Mouse (Mus musculus) gastrocnemius, adult 8-10 months (tissue): ENCODE data around the gene Cmtm8. TPM values are rescaled to one million over a fixed set of nuclear protein-coding genes. Genes with fewer than 3 reads are reported as not detected.
A peak's percentile ranks its signal among the peaks of the same experiment; 100 is the strongest.

Experiments
- DNase-seq, 2 experiments: peaks; one replicate each; pipeline ENCODE4 v3.0.0; 2022; ENCODE audit warnings: low spot score in 2 of 2
- total RNA-seq, 4 experiments: library from RNA; stranded (reverse); gene quantifications; 2 replicates each; pipeline ENCODE4 v1.2.4; 2022

Gene Cmtm8
- total RNA-seq, 4 experiments from 2014 or later, result 1.2 to 1.6 (median 1.4) TPM

GRCm38 (mm10) chr9:114758801-114759200 lies 85.2 kb downstream of the Cmtm8 start:
- no peak for DNase-seq

GRCm38 (mm10) chr9:114758272-114758671 lies 85.7 kb downstream of the Cmtm8 start:
- DNase-seq, result no peak

GRCm38 (mm10) chr9:114752863-114753484 lies 91.0 kb downstream of the Cmtm8 start:
- DNase-seq, result peak; percentile 84 to 86

- DNase-seq, result no peak
Observed at GRCm38 (mm10) chr9:114752311-114752710, 91.6 kb downstream of the Cmtm8 start.

GRCm38 (mm10) chr9:114751582-114751981 lies 92.4 kb downstream of the Cmtm8 start:
- DNase-seq, result no peak

- DNase-seq, result no peak
Observed at GRCm38 (mm10) chr9:114747466-114747865, 96.5 kb downstream of the Cmtm8 start.

- DNase-seq, result no peak
Observed at GRCm38 (mm10) chr9:114747012-114747411, 96.9 kb downstream of the Cmtm8 start.

GRCm38 (mm10) chr9:114745654-114746053 lies 98.3 kb downstream of the Cmtm8 start:
- no peak for DNase-seq

GRCm38 (mm10) chr9:114745163-114745562 lies 98.8 kb downstream of the Cmtm8 start:
- DNase-seq, result no peak

- no peak for DNase-seq
Observed at GRCm38 (mm10) chr9:114742731-114743130, 101.2 kb downstream of the Cmtm8 start.

- DNase-seq, result no peak
Observed at GRCm38 (mm10) chr9:114740336-114740735, 103.6 kb downstream of the Cmtm8 start.

Other genes with a start within 250 kb of the Cmtm8 start
- gene Cnot10, start 204.0 kb downstream of the Cmtm8 start, total RNA-seq, result 10 to 100 TPM; 13.6 to 18.4 (median 15.9) TPM
- gene Dync1li1, start 155.4 kb downstream of the Cmtm8 start, total RNA-seq, result 10 to 100 TPM; 33.7 to 37.2 (median 35.5) TPM
- 1 to 10 TPM; 4.1 to 5.2 (median 4.5) TPM for gene Cmtm6, start 113.0 kb downstream of the Cmtm8 start, total RNA-seq
- gene Cmtm7, start 62.3 kb downstream of the Cmtm8 start, total RNA-seq, result 1 to 10 TPM; 4.6 to 6.3 (median 5.3) TPM
- 10 to 100 TPM; 19.0 to 21.7 (median 20.8) TPM for gene Gpd1l, start 89.8 kb upstream of the Cmtm8 start, total RNA-seq
- gene Osbpl10, start 134.4 kb upstream of the Cmtm8 start, total RNA-seq, result 1 to 10 TPM; 1.9 to 4.3 (median 3.1) TPM
- gene Rps27rt, start 138.6 kb upstream of the Cmtm8 start, total RNA-seq, result 10 to 100 TPM; 10.3 to 22.0 (median 17.3) TPM